8 mouse cellular contexts compared by ENCODE assay signal in genomic region chr9:46120468-46121253, GRCm38 (mm10).
A peak's percentile ranks its signal among the peaks of the same experiment; 100 is the strongest.
DNase-seq lines count a peak whose midpoint lies in the region; ATAC-seq and TF ChIP-seq lines count a peak whose summit lies in the region.

No protein-coding gene starts in this region.

- peak overlapping the region; percentile 69 for H3K27ac ChIP-seq in liver, embryonic 11.5 days (ENCODE audit: low read depth, low read length)
- peak overlapping the region; percentile 72 for H3K27ac ChIP-seq in forebrain, embryonic 13.5 days
- H3K27ac ChIP-seq in limb, embryonic 14.5 days (replicated peaks; ENCODE audit: low read depth, low read length): peak overlapping the region; percentile 28; the same call in 1 of the 2 replicates
- no peak overlapping the region for H3K27ac ChIP-seq in thymus, adult 2 months (ENCODE audit: control insufficient read depth, insufficient read depth, low read length)

- H3K36me3 ChIP-seq in liver, embryonic 11.5 days (ENCODE audit: control insufficient read depth, insufficient read depth, low read length): peaks cover 7% of the 10 kb centered on the region; the same call in 1 of the 2 replicates
- peaks cover 15% of the 10 kb centered on the region for H3K36me3 ChIP-seq in forebrain, embryonic 13.5 days (ENCODE audit: poor library complexity, severe bottlenecking)
- peaks cover 6% of the 10 kb centered on the region; the same call in 1 of the 2 replicates for H3K36me3 ChIP-seq in limb, embryonic 14.5 days (ENCODE audit: control insufficient read depth, insufficient read depth, low read length)
- 0 out of 2 replicates have a peak, but pooled peaks cover 5% of the 10 kb centered on the region for H3K36me3 ChIP-seq in thymus, adult 2 months (ENCODE audit: control insufficient read depth, insufficient read depth, low read length)

- ATAC-seq in liver, embryonic 11.5 days (replicated peaks; ENCODE audit: low FRiP score): no peak
- ATAC-seq in forebrain, embryonic 13.5 days: peak; percentile 38; the same call in 1 of the 2 replicates
- no peak for ATAC-seq in limb, embryonic 14.5 days (ENCODE audit: low FRiP score, low read depth)
- ATAC-seq in neutrophil, adult 5-6 weeks (ENCODE audit: extremely low read depth, insufficient number of reproducible peaks, low FRiP score, poor library complexity, severe bottlenecking): peak; percentile 24; the same call in 1 of the 2 replicates

- no peak for TF ChIP-seq POLR2A in limb, embryonic 14.5 days (IDR thresholded peaks at IDR 0.05; ENCODE audit: borderline replicate concordance, extremely low read depth, insufficient read depth, insufficient read length)
- no peak for TF ChIP-seq POLR2A in thymus, adult 2 months (IDR thresholded peaks at IDR 0.05; ENCODE audit: control insufficient read depth, extremely low read depth, insufficient read depth, low read length, poor library complexity)

- peaks cover 25% of the 10 kb centered on the region for H3K4me1 ChIP-seq in liver, embryonic 11.5 days (replicated peaks; ENCODE audit: control insufficient read depth, insufficient read depth, low read length)
- peaks cover 16% of the 10 kb centered on the region for H3K4me1 ChIP-seq in forebrain, embryonic 13.5 days
- peaks cover 12% of the 10 kb centered on the region for H3K4me1 ChIP-seq in limb, embryonic 14.5 days (ENCODE audit: control insufficient read depth, insufficient read depth, low read length)
- peaks cover 20% of the 10 kb centered on the region for H3K4me1 ChIP-seq in thymus, adult 2 months (replicated peaks; ENCODE audit: control insufficient read depth, insufficient read depth, low read length)

- no peak overlapping the region for H3K9ac ChIP-seq in liver, embryonic 11.5 days (ENCODE audit: low read depth, low read length)
- no peak overlapping the region for H3K9ac ChIP-seq in forebrain, embryonic 13.5 days
- H3K9ac ChIP-seq in limb, embryonic 14.5 days (ENCODE audit: low read depth, low read length, severe bottlenecking): no peak overlapping the region

- WGBS in liver, embryonic 11.5 days: 68% methylated on average over 6 of the region's 6 CpGs
- 82% methylated on average over 6 of the region's 6 CpGs for WGBS in forebrain, embryonic 13.5 days
- 80% methylated on average over 6 of the region's 6 CpGs for WGBS in limb, embryonic 14.5 days
- WGBS in thymus, adult 2 months: 79% methylated on average over 6 of the region's 6 CpGs

- TF ChIP-seq CTCF in thymus, adult 2 months (IDR thresholded peaks at IDR 0.05; ENCODE audit: borderline replicate concordance, control insufficient read depth, extremely low read depth, insufficient read depth, low read length, poor library complexity): no peak

- no peak for DNase-seq in liver, embryonic 11.5 days (ENCODE audit: low spot score)
- DNase-seq in liver: no peak
- DNase-seq in limb, embryonic 14.5 days (ENCODE audit: low spot score): no peak
- no peak for DNase-seq in layer of hippocampus, postnatal 14 days (ENCODE audit: low spot score in 2 of 2)
- DNase-seq in adrenal gland, postnatal 14 days: no peak
- DNase-seq in thymus, adult 2 months: no peak

- peak overlapping the region; percentile 13 for H3K4me2 ChIP-seq in liver, embryonic 11.5 days
- H3K4me2 ChIP-seq in forebrain, embryonic 13.5 days: no peak overlapping the region
- no peak overlapping the region for H3K4me2 ChIP-seq in limb, embryonic 14.5 days (replicated peaks; ENCODE audit: low read depth, low read length, severe bottlenecking)

- peaks cover 3% of the 10 kb centered on the region; the same call in 1 of the 2 replicates for H3K9me3 ChIP-seq in liver, embryonic 11.5 days (ENCODE audit: control insufficient read depth, low read length)
- H3K9me3 ChIP-seq in forebrain, embryonic 13.5 days (replicated peaks): no peaks in the 10 kb centered on the region
- no peaks in the 10 kb centered on the region for H3K9me3 ChIP-seq in limb, embryonic 14.5 days (ENCODE audit: control insufficient read depth, low read length)

- H3K4me3 ChIP-seq in liver, embryonic 11.5 days (ENCODE audit: low read depth, low read length): no peak overlapping the region
- no peak overlapping the region for H3K4me3 ChIP-seq in forebrain, embryonic 13.5 days
- no peak overlapping the region for H3K4me3 ChIP-seq in limb, embryonic 14.5 days (replicated peaks; ENCODE audit: low read length)
- no peak overlapping the region for H3K4me3 ChIP-seq in thymus, adult 2 months (ENCODE audit: control insufficient read depth, insufficient read depth, low read length)

- no peaks in the 10 kb centered on the region for H3K27me3 ChIP-seq in liver, embryonic 11.5 days (replicated peaks; ENCODE audit: control insufficient read depth, insufficient read depth, low read length)
- no peaks in the 10 kb centered on the region for H3K27me3 ChIP-seq in forebrain, embryonic 13.5 days
- H3K27me3 ChIP-seq in limb, embryonic 14.5 days (ENCODE audit: control insufficient read depth, insufficient read depth, low read length): no peaks in the 10 kb centered on the region
- H3K27me3 ChIP-seq in thymus, adult 2 months (ENCODE audit: control insufficient read depth, insufficient read depth, low read length): no peaks in the 10 kb centered on the region

Comparison
In these comparisons a context has a peak if more than half of its experiments do, and no peak if none do; other contexts are left out.
1. ATAC-seq: peak in forebrain, embryonic 13.5 days (single experiment) and neutrophil, adult 5-6 weeks (single experiment); none in liver, embryonic 11.5 days (single experiment) and limb, embryonic 14.5 days (single experiment).